Mouse (Mus musculus): Measurements from ENCODE around the gene Anapc2. TPM values are rescaled to one million over a fixed set of nuclear protein-coding genes. Genes with fewer than 3 reads are reported as not detected.
A peak's percentile ranks its signal among the peaks of the same experiment; 100 is the strongest.

Gene Anapc2
- polyA plus RNA-seq, 1 experiment = 2.1 TPM

DNA sequence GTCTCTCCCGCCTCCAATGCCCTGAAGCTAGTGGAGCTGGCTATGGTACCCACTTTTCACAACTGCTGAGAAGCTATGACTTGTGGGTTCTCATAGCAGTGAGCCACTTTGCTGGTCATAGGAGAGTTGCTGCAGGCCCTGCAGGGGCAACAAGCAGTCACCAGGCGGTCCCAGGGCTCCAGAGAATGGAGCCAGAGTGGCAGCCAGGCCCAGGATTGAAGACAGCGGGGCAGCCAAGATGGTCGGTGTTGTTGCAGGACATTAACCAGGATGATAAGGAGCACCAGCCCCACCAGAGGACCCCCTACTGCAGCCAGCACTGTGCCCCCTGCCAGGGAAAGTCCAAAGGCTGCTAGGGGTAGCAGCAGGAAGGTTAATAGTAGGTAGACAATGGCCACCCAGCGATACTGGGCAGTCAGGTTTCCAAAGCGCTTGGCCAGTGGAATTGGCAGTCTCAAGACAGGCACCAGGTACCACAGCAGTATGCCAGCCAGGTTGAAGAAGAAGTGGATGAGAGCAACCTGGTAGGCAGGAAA is 43.2 kb upstream of the Anapc2 start:
- Histone ChIP-seq H3K4me3 (replicated peaks) (peak overlapping the region; percentile 46), H3K27me3 (ENCODE audit: control insufficient read depth) (peaks cover 7% of the 10 kb centered on the region), H3K9me3 (ENCODE audit: control insufficient read depth, low read length) (no peaks in the 10 kb centered on the region), H3K4me1 (ENCODE audit: control insufficient read depth) (peaks cover 34% of the 10 kb centered on the region), H3K36me3 (ENCODE audit: control insufficient read depth) (peaks cover 3% of the 10 kb centered on the region)
- no peak for TF ChIP-seq GATA1 (IDR thresholded peaks at IDR 0.05; ENCODE audit: low read length)
- TF ChIP-seq TAL1 (IDR thresholded peaks at IDR 0.05; ENCODE audit: low read length) = no peak

DNA sequence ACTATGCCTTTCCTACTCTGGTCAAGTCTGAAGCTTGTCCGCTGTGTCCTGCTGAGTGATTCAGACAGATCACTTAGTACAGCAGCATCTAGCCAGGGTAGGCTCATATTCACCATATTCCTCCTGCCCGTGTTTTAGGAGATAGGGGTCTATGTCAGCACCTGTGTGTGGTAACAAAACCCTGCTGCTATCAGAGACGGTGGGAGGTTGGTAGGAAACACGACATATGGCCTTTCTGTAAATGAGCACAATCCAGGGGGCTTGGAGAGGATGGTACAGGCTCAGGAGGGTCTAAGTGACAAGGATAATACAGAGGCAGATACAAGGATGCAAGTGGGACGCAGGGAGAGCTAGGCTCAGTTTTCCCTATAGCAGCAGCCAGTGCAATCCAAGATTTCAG is 42.7 kb upstream of the Anapc2 start:
- no peak overlapping the region for H3K4me3 ChIP-seq (replicated peaks)
- no peaks in the 10 kb centered on the region for H3K36me3 ChIP-seq (ENCODE audit: control insufficient read depth)
- TF ChIP-seq TAL1 (IDR thresholded peaks at IDR 0.05; ENCODE audit: low read length) = no peak
- no peak for TF ChIP-seq GATA1 (IDR thresholded peaks at IDR 0.05; ENCODE audit: low read length)
- H3K4me1 ChIP-seq (ENCODE audit: control insufficient read depth) = peaks cover 34% of the 10 kb centered on the region
- no peaks in the 10 kb centered on the region for H3K9me3 ChIP-seq (ENCODE audit: control insufficient read depth, low read length)
- H3K27me3 ChIP-seq (ENCODE audit: control insufficient read depth) = peaks cover 7% of the 10 kb centered on the region

DNA sequence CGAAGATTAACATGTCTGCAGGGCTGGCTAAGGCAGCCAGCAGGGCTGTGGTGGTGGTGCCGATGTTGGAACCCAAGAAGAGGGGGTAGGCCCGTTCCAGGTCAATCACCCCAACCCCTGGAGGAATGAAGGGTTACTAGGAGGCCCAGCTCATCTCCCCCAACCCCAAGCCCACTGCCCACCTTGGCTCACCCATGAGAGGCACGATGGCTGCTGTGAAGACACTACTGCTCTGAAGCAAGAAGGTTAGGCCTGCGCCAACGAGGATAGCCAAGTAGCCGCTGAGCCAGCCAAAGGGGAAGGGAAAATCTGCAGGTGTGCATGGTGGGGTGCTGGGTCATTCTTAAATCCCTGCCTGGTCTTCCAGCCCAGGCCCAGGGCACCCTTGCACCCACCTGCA is 41.7 kb upstream of the Anapc2 start:
- peaks cover 30% of the 10 kb centered on the region for H3K4me1 ChIP-seq (ENCODE audit: control insufficient read depth)
- TF ChIP-seq GATA1 (IDR thresholded peaks at IDR 0.05; ENCODE audit: low read length) (no peak), TAL1 (IDR thresholded peaks at IDR 0.05; ENCODE audit: low read length) (no peak)

DNA sequence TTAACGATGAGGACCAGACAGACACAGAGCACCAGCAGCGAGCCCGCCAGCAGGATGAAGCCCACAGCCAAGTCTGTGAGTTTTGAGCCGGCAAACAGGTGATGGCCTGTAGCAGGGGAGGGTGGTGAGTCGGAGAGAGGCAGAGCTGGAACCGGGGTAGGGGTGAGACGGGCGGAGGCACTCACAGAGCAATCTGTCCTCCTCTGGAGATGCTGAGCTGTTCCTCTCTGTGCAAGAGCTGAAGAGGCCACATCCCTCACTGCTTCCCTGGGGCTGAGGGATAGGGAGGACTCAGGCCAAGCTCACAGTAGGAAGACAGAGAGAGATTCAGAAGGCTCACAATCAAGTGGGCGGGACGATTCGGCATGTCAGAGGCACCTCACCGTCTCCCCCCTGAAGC is 41.2 kb upstream of the Anapc2 start:
- H3K27me3 ChIP-seq (ENCODE audit: control insufficient read depth) = peaks cover 9% of the 10 kb centered on the region
- no peak for TF ChIP-seq TAL1 (IDR thresholded peaks at IDR 0.05; ENCODE audit: low read length)
- TF ChIP-seq GATA1 (IDR thresholded peaks at IDR 0.05; ENCODE audit: low read length) = no peak
- H3K36me3 ChIP-seq (ENCODE audit: control insufficient read depth) = no peaks in the 10 kb centered on the region
- no peak overlapping the region for H3K4me3 ChIP-seq (replicated peaks)
- H3K9me3 ChIP-seq (ENCODE audit: control insufficient read depth, low read length) = no peaks in the 10 kb centered on the region
- peaks cover 27% of the 10 kb centered on the region for H3K4me1 ChIP-seq (ENCODE audit: control insufficient read depth)

More for the DNA sequence above, 41.7 kb upstream of the Anapc2 start:
- peaks cover 7% of the 10 kb centered on the region for H3K27me3 ChIP-seq (ENCODE audit: control insufficient read depth)
- no peaks in the 10 kb centered on the region for H3K36me3 ChIP-seq (ENCODE audit: control insufficient read depth)
- H3K4me3 ChIP-seq (replicated peaks) = no peak overlapping the region
- no peaks in the 10 kb centered on the region for H3K9me3 ChIP-seq (ENCODE audit: control insufficient read depth, low read length)

DNA sequence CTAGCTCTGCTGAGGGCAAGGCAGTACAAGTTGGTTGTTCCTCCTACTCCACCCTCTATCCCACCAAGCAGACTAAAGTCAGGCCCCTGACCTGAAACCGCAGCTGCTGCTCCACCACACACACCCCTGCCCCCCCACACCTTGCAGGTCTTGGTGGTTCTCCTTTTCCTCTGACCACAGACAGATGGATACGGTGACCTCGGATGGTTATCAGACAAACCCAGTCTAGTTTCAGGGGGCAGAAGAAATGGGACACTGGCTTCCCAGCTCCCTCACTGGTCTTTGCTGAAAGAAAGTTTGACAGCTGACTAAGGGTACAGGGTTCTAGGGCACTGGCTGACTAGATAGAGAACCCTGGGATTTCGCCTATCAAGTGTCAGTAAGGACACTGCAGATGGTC is 38.9 kb upstream of the Anapc2 start:
- Histone ChIP-seq H3K9me3 (ENCODE audit: control insufficient read depth, low read length) (no peaks in the 10 kb centered on the region), H3K4me3 (replicated peaks) (no peak overlapping the region), H3K36me3 (ENCODE audit: control insufficient read depth) (no peaks in the 10 kb centered on the region), H3K27me3 (ENCODE audit: control insufficient read depth) (peaks cover 16% of the 10 kb centered on the region), H3K4me1 (ENCODE audit: control insufficient read depth) (peaks cover 18% of the 10 kb centered on the region)
- no peak for TF ChIP-seq GATA1 (IDR thresholded peaks at IDR 0.05; ENCODE audit: low read length)
- no peak for TF ChIP-seq TAL1 (IDR thresholded peaks at IDR 0.05; ENCODE audit: low read length)

DNA sequence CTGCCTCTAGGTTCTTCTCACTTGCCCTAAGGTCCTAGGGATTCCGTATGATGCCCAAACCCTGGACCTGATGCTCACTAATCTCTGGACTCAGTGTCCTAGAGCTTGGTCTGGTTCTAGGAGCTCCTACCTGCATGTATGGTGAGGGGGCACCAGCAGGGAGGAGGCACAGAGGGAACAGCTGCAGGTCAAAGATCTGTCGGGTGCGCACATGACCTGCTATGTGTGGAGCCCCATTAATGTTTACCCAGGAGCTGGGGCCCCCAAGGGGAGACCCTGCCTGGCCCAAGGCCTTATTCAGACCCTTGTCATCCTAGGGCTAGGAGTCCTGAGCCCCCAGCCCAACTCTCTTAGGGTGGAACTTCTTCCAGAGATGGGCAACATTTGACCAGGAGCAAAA is 38.2 kb upstream of the Anapc2 start, which contains the start of gene Slc34a3:
TSS of gene Slc34a3 (minus strand) at position 315 of the 400 bp plus-strand sequence.
- H3K27me3 ChIP-seq (ENCODE audit: control insufficient read depth) = peaks cover 16% of the 10 kb centered on the region
- H3K4me1 ChIP-seq (ENCODE audit: control insufficient read depth) = peaks cover 15% of the 10 kb centered on the region
- H3K9me3 ChIP-seq (ENCODE audit: control insufficient read depth, low read length) = no peaks in the 10 kb centered on the region
- H3K4me3 ChIP-seq (replicated peaks) = no peak within 1 kb of the TSS
- no peaks in the 10 kb centered on the region for H3K36me3 ChIP-seq (ENCODE audit: control insufficient read depth)
- TF ChIP-seq TAL1 (IDR thresholded peaks at IDR 0.05; ENCODE audit: low read length) = no peak
- TF ChIP-seq GATA1 (IDR thresholded peaks at IDR 0.05; ENCODE audit: low read length) = no peak

DNA sequence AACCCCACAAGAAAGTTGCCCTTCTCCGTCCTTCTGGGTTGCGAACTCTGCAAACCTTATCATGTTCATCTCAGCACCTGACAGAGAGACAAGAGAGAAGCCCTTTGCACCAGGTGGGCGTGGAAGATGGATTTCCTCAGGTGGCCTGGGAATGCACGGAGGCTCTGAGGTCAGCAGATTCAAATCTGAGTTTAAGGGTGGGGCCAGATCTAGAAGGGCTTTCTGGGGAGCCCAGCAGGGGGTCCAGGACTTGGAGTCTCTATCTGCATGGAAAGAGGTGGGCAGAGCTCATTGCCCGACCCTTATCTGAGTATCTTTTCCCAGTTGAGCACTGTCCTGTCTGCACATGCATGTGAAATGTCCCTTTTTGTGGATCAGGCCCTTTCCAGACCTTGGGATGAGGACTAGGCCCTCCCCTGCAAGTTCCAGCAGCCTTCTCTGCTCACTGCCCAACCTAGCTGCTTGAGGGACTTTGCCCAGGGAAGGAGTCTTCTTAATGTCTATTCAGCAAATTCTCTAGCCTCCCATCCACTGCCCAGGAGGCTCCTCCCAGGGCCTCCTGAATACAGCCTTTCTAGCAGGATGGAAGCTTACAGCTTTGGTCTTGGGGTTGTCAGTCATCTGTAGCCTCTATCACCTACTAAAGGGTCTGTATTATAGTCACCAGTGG is 37.6 kb upstream of the Anapc2 start:
- Histone ChIP-seq H3K27me3 (ENCODE audit: control insufficient read depth) (peaks cover 16% of the 10 kb centered on the region), H3K4me3 (replicated peaks) (no peak overlapping the region), H3K9me3 (ENCODE audit: control insufficient read depth, low read length) (no peaks in the 10 kb centered on the region), H3K4me1 (ENCODE audit: control insufficient read depth) (peaks cover 17% of the 10 kb centered on the region), H3K36me3 (ENCODE audit: control insufficient read depth) (no peaks in the 10 kb centered on the region)
- TF ChIP-seq GATA1 (IDR thresholded peaks at IDR 0.05; ENCODE audit: low read length) (no peak), TAL1 (IDR thresholded peaks at IDR 0.05; ENCODE audit: low read length) (no peak)

DNA sequence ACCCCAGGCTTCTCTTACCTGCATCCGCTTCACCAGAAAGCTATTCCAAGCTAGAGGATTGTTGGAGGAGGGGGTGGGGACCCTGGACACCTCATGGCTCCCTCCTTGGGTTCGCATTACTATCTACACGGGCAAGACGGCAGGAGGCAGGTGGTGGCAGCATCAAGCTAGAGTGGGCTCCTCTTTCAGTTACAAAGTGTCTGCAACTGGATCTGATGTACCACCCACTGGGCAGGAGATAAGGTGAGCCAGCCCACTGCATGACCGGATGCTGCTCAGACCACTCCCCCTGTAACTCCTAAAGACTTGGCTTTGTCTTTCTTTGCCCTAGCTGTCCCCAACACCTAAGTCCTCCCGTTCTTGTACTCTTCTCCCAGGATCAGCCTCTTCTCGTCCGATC is 35.7 kb upstream of the Anapc2 start, which contains the start of gene Rnf224:
TSS of gene Rnf224 (minus strand) at position 174 of the 400 bp plus-strand sequence.
- peaks cover 22% of the 10 kb centered on the region for H3K27me3 ChIP-seq (ENCODE audit: control insufficient read depth)
- TF ChIP-seq GATA1 (IDR thresholded peaks at IDR 0.05; ENCODE audit: low read length) (no peak), TAL1 (IDR thresholded peaks at IDR 0.05; ENCODE audit: low read length) (no peak)
- H3K36me3 ChIP-seq (ENCODE audit: control insufficient read depth) = no peaks in the 10 kb centered on the region
- no peaks in the 10 kb centered on the region for H3K9me3 ChIP-seq (ENCODE audit: control insufficient read depth, low read length)
- peaks cover 36% of the 10 kb centered on the region for H3K4me1 ChIP-seq (ENCODE audit: control insufficient read depth)
- no peak within 1 kb of the TSS for H3K4me3 ChIP-seq (replicated peaks)

DNA sequence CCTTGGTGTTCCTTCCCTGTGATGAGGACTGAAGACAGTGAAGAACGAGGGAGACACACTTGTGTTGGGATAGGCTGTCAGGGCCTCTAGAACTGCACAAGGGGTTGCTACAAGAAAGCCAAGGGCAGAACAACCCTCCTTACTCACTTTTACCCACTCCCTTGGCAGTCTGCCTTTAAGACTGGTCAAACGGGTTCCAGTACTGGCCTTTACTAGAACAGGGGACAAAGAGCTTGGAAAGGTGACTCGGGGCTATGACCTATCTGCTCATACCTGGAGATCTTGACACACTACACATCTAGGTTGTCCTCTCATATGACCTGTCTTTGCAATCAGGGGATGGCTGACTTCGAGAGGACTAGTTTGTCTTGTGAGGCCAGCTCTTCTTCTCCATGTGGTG is 34.8 kb upstream of the Anapc2 start:
- Histone ChIP-seq H3K27me3 (ENCODE audit: control insufficient read depth) (peaks cover 28% of the 10 kb centered on the region), H3K4me3 (replicated peaks) (no peak overlapping the region), H3K4me1 (ENCODE audit: control insufficient read depth) (peaks cover 44% of the 10 kb centered on the region), H3K36me3 (ENCODE audit: control insufficient read depth) (no peaks in the 10 kb centered on the region), H3K9me3 (ENCODE audit: control insufficient read depth, low read length) (no peaks in the 10 kb centered on the region)
- TF ChIP-seq TAL1 (IDR thresholded peaks at IDR 0.05; ENCODE audit: low read length) (no peak), GATA1 (IDR thresholded peaks at IDR 0.05; ENCODE audit: low read length) (no peak)

Measured in erythroblast, embryonic 14.5 days (primary cell).